Mouse (Mus musculus) macrophage (primary cell): ENCODE results near the gene Serpinf1. TPM values are rescaled to one million over a fixed set of nuclear protein-coding genes. Genes with fewer than 3 reads are reported as not detected.
"Not testable (repeated sequence)": the region's sequence is repeated elsewhere in the genome, so short reads cannot be mapped to it uniquely, and the experiment has no call there.

Experiments used
- H3K27ac ChIP-seq: fragments of 350-480 bp; formaldehyde crosslinking; 2 replicates; pipeline ENCODE4 v1.9.0; 2021
- H3K36me3 ChIP-seq: fragments of 350-480 bp; formaldehyde crosslinking; 2 replicates; pipeline ENCODE4 v1.9.0; 2021; ENCODE audit errors: inconsistent target
- H3K4me3 ChIP-seq: fragments of 350-480 bp; formaldehyde crosslinking; 2 replicates; pipeline ENCODE4 v1.9.0; 2021; ENCODE audit errors: inconsistent target
- H3K79me2 ChIP-seq: fragments of 350-480 bp; formaldehyde crosslinking; 2 replicates; pipeline ENCODE4 v1.9.0; 2021; ENCODE audit errors: inconsistent target
- WGBS: methylation state at CpG from one replicate; pipeline ENCODE4 v1.1.7; 2026; ENCODE audit warnings: inconsistent platforms; ENCODE audit not compliant: missing documents; 5-methylcytosine and 5-hydroxymethylcytosine counted together
- polyA plus RNA-seq: library from polyadenylated mRNA; stranded (reverse); fragments of 250-400 nt; gene quantifications from 3 replicates; pipeline ENCODE4 v1.2.4, GENCODE M21; 2018; ENCODE audit warnings: inconsistent platforms

The Serpinf1 gene
- polyA plus RNA-seq, 1 experiment from 2014 or later, result 1.0 TPM

- Histone ChIP-seq H3K4me3 (no peak overlapping the region), H3K27ac (no peak overlapping the region), H3K79me2 (no peaks in the 10 kb centered on the region), H3K36me3 (no peaks in the 10 kb centered on the region)
- WGBS, result 67% methylated on average over 7 of the region's 7 CpGs
Observed at GRCm38 (mm10) chr11:75397452-75397851, 25.0 kb downstream of the Serpinf1 start.

GRCm38 (mm10) chr11:75395611-75396010 lies 26.9 kb downstream of the Serpinf1 start:
- WGBS, result 13% methylated on average over 1 of the region's 1 CpGs
- H3K79me2 ChIP-seq, result no peaks in the 10 kb centered on the region
- H3K36me3 ChIP-seq, result no peaks in the 10 kb centered on the region
- no peak overlapping the region for H3K4me3 ChIP-seq
- H3K27ac ChIP-seq, result no peak overlapping the region

- H3K27ac ChIP-seq, H3K4me3 ChIP-seq, H3K79me2 ChIP-seq, H3K36me3 ChIP-seq: not testable (repeated sequence)
- 13% methylated on average over 3 of the region's 3 CpGs for WGBS
Observed at GRCm38 (mm10) chr11:75383529-75383928, 39.0 kb downstream of the Serpinf1 start.

- 100% methylated on average over 2 of the region's 2 CpGs for WGBS
- not testable (repeated sequence) for H3K79me2 ChIP-seq, H3K36me3 ChIP-seq, H3K4me3 ChIP-seq, H3K27ac ChIP-seq
Observed at GRCm38 (mm10) chr11:75378786-75379185, 43.7 kb downstream of the Serpinf1 start.

GRCm38 (mm10) chr11:75377125-75377524 lies 45.4 kb downstream of the Serpinf1 start:
- Histone ChIP-seq H3K36me3 (no peaks in the 10 kb centered on the region), H3K4me3 (no peak overlapping the region), H3K27ac (no peak overlapping the region), H3K79me2 (no peaks in the 10 kb centered on the region)
- WGBS, result 43% methylated on average over 1 of the region's 1 CpGs

Other genes with a start within 250 kb of the Serpinf1 start
- 11.7 to 19.4 TPM (median 13.3 TPM) in 3 replicates for gene Ovca2, start 243.9 kb downstream of the Serpinf1 start, polyA plus RNA-seq
- 3.0 to 14.0 TPM (median 8.4 TPM) in 3 replicates for gene Dph1, start 231.5 kb downstream of the Serpinf1 start, polyA plus RNA-seq
- 0.72 to 0.94 TPM (median 0.83 TPM) in 3 replicates for gene Rtn4rl1, start 228.9 kb downstream of the Serpinf1 start, polyA plus RNA-seq
- gene Rpa1, start 74.4 kb downstream of the Serpinf1 start, polyA plus RNA-seq, result 37.9 to 93.2 TPM (median 39.5 TPM) in 3 replicates
- 3.6 to 6.3 TPM (median 5.0 TPM) in 3 replicates for gene Smyd4, start 74.3 kb downstream of the Serpinf1 start, polyA plus RNA-seq
- 0.11 TPM in 1 of 3 replicates, not detected in the others for gene Serpinf2, start 16.9 kb upstream of the Serpinf1 start, polyA plus RNA-seq
- gene Wdr81, start 32.0 kb upstream of the Serpinf1 start, polyA plus RNA-seq, result 45.8 to 53.6 TPM (median 49.5 TPM) in 3 replicates
- gene Tlcd2, start 39.0 kb upstream of the Serpinf1 start, polyA plus RNA-seq, result 2.5 to 4.9 TPM (median 4.5 TPM) in 3 replicates
- gene Prpf8, start 64.1 kb upstream of the Serpinf1 start, polyA plus RNA-seq, result 72.5 to 92.1 TPM (median 86.0 TPM) in 3 replicates
- gene Rilp, start 87.4 kb upstream of the Serpinf1 start, polyA plus RNA-seq, result 6.6 to 7.4 TPM (median 7.1 TPM) in 3 replicates
- gene Scarf1, start 90.8 kb upstream of the Serpinf1 start, polyA plus RNA-seq, result 8.6 to 19.0 TPM (median 16.2 TPM) in 3 replicates
- 250 to 450 TPM (median 359 TPM) in 3 replicates for gene Slc43a2, start 109.0 kb upstream of the Serpinf1 start, polyA plus RNA-seq
- gene Pitpna, start 165.4 kb upstream of the Serpinf1 start, polyA plus RNA-seq, result 282 to 582 TPM (median 340 TPM) in 3 replicates
- gene Inpp5k, start 208.3 kb upstream of the Serpinf1 start, polyA plus RNA-seq, result 20.3 to 48.0 TPM (median 38.4 TPM) in 3 replicates
- 62.9 to 77.4 TPM (median 64.6 TPM) in 3 replicates for gene Myo1c, start 227.8 kb upstream of the Serpinf1 start, polyA plus RNA-seq